Mouse (Mus musculus): ENCODE data around the gene Tmem86a. TPM values are rescaled to one million over a fixed set of nuclear protein-coding genes. Genes with fewer than 3 reads are reported as not detected.

The Tmem86a gene
- total and polyA plus RNA-seq, 3 experiments, result 0.30 to 2.0 (median 0.82) TPM

- Histone ChIP-seq H3K79me2 (replicated peaks; ENCODE audit: control insufficient read depth, extremely low read depth, insufficient read depth, poor library complexity, severe bottlenecking) (no peaks in the 10 kb centered on the region), H3K27ac (ENCODE audit: insufficient read depth, low read depth) (no peak overlapping the region), H3K9ac (ENCODE audit: insufficient read depth, low read depth) (no peak overlapping the region), H3K4me2 (ENCODE audit: insufficient read depth, low read depth, poor library complexity, severe bottlenecking) (no peak overlapping the region), H3K27me3 (replicated peaks) (no peaks in the 10 kb centered on the region), H3K4me1 (ENCODE audit: control insufficient read depth in 1 of 2, insufficient read depth in 2 of 2) (peaks cover 2 to 49% of the 10 kb centered on the region in 2 experiments; a peak in 3 of 4 replicates), H3K36me3 (replicated peaks in 1 of 2; ENCODE audit: control insufficient read depth in 1 of 2, insufficient read depth in 1 of 2, low read length in 1 of 2) (no peaks in the 10 kb centered on the region), H3K9me3 (replicated peaks; ENCODE audit: low read length) (no peaks in the 10 kb centered on the region), H3K4me3 (replicated peaks in 1 of 3; ENCODE audit: low read depth in 2 of 3, low read length in 2 of 3, poor library complexity in 1 of 3) (no peak overlapping the region)
- TF ChIP-seq ZKSCAN1 (IDR thresholded peaks at IDR 0.05; ENCODE audit: borderline replicate concordance, low read depth, low read length) (no peak), MAX (IDR thresholded peaks at IDR 0.05; ENCODE audit: low read length) (no peak), NRF1 (IDR thresholded peaks at IDR 0.05; ENCODE audit: low read depth, low read length) (no peak), KAT2A (IDR thresholded peaks at IDR 0.05; ENCODE audit: insufficient replicate concordance, low read length) (no peak), ZC3H11A (IDR thresholded peaks at IDR 0.05; ENCODE audit: low read depth, low read length) (no peak), CHD2 (IDR thresholded peaks at IDR 0.05; ENCODE audit: low read length) (no peak), PAX5 (IDR thresholded peaks at IDR 0.05; ENCODE audit: low read length) (no peak), MXI1 (IDR thresholded peaks at IDR 0.05; ENCODE audit: low read depth, low read length) (no peak)
- dilution Hi-C loops (cut with MboI; ENCODE audit: extremely low pct_ligation_motif_present, extremely low pct_unique_long_range_greater_than_20kb, low sequenced_read_pairs), result no loop called here
- in situ Hi-C loops (cut with MboI; ENCODE audit: low pct_ligation_motif_present, low pct_unique_long_range_greater_than_20kb, low sequenced_read_pairs), result loop anchor here (5.0 kb wide), 2 partner anchors 58 to 128 kb away; no protein-coding TSS in a partner anchor
- no peak for DNase-seq (ENCODE audit: extremely low read depth)
These were observed 30.8 kb upstream of the Tmem86a start for GRCm38 (mm10) chr7:47019641-47020040.

GRCm38 (mm10) chr7:47020956-47021355 is 29.4 kb upstream of the Tmem86a start:
- H3K27ac ChIP-seq (ENCODE audit: insufficient read depth, low read depth), result no peak overlapping the region
- H3K27me3 ChIP-seq (replicated peaks), result no peaks in the 10 kb centered on the region
- in situ Hi-C loops (cut with MboI; ENCODE audit: low pct_ligation_motif_present, low pct_unique_long_range_greater_than_20kb, low sequenced_read_pairs), result loop anchor here (5.0 kb wide), 2 partner anchors 56 to 126 kb away; no protein-coding TSS in a partner anchor
- DNase-seq (ENCODE audit: extremely low read depth), result no peak
- no peaks in the 10 kb centered on the region for H3K9me3 ChIP-seq (replicated peaks; ENCODE audit: low read length)
- H3K4me1 ChIP-seq (ENCODE audit: control insufficient read depth in 1 of 2, insufficient read depth in 2 of 2), result peaks cover 2 to 48% of the 10 kb centered on the region in 2 experiments; a peak in 2 of 4 replicates
- H3K4me2 ChIP-seq (ENCODE audit: insufficient read depth, low read depth, poor library complexity, severe bottlenecking), result no peak overlapping the region
- dilution Hi-C loops (cut with MboI; ENCODE audit: extremely low pct_ligation_motif_present, extremely low pct_unique_long_range_greater_than_20kb, low sequenced_read_pairs), result no loop called here
- no peaks in the 10 kb centered on the region for H3K36me3 ChIP-seq (replicated peaks in 1 of 2; ENCODE audit: control insufficient read depth in 1 of 2, insufficient read depth in 1 of 2, low read length in 1 of 2)
- no peak overlapping the region for H3K4me3 ChIP-seq (replicated peaks in 1 of 3; ENCODE audit: low read depth in 2 of 3, low read length in 2 of 3, poor library complexity in 1 of 3)
- no peak for TF ChIP-seq GABPA (IDR thresholded peaks at IDR 0.05; ENCODE audit: insufficient replicate concordance, low read depth, low read length)
- TF ChIP-seq USF2 (conservative IDR thresholded peaks at IDR 0.05; ENCODE audit: low read depth, low read length), result no peak
- TF ChIP-seq JUN (IDR thresholded peaks at IDR 0.05; ENCODE audit: insufficient read depth, low read depth, low read length), result no peak
- no peak for TF ChIP-seq ZNF384 (IDR thresholded peaks at IDR 0.05; ENCODE audit: low read depth, low read length)
- TF ChIP-seq KAT2A (IDR thresholded peaks at IDR 0.05; ENCODE audit: insufficient replicate concordance, low read length), result no peak
- no peak for TF ChIP-seq ZKSCAN1 (IDR thresholded peaks at IDR 0.05; ENCODE audit: borderline replicate concordance, low read depth, low read length)
- TF ChIP-seq ZMIZ1 (IDR thresholded peaks at IDR 0.05; ENCODE audit: low read depth, low read length), result no peak
- no peak for TF ChIP-seq RAD21 (IDR thresholded peaks at IDR 0.05; ENCODE audit: low read depth, low read length)
- TF ChIP-seq CHD1 (IDR thresholded peaks at IDR 0.05; ENCODE audit: low read depth, low read length), result no peak
- no peak for TF ChIP-seq MXI1 (IDR thresholded peaks at IDR 0.05; ENCODE audit: low read depth, low read length)
- TF ChIP-seq CTCF (conservative IDR thresholded peaks at IDR 0.05 in 1 of 2, IDR thresholded peaks at IDR 0.05 in 1 of 2; ENCODE audit: low read depth in 2 of 2, low read length in 2 of 2), result no peak
- no peak for TF ChIP-seq MAZ (IDR thresholded peaks at IDR 0.05; ENCODE audit: low read depth, low read length)
- TF ChIP-seq SIN3A (IDR thresholded peaks at IDR 0.05; ENCODE audit: low read length), result no peak
- no peak for TF ChIP-seq CHD2 (IDR thresholded peaks at IDR 0.05; ENCODE audit: low read length)
- no peaks in the 10 kb centered on the region for H3K79me2 ChIP-seq (replicated peaks; ENCODE audit: control insufficient read depth, extremely low read depth, insufficient read depth, poor library complexity, severe bottlenecking)
- H3K9ac ChIP-seq (ENCODE audit: insufficient read depth, low read depth), result no peak overlapping the region

All from CH12.LX (cell line).